Mouse (Mus musculus): ENCODE data around the gene Gprin1. TPM values are rescaled to one million over a fixed set of nuclear protein-coding genes. Genes with fewer than 3 reads are reported as not detected.

Gprin1 gene
- total and polyA plus RNA-seq, 2 experiments from 2014 or later, result 23.0 to 170 TPM

DNA sequence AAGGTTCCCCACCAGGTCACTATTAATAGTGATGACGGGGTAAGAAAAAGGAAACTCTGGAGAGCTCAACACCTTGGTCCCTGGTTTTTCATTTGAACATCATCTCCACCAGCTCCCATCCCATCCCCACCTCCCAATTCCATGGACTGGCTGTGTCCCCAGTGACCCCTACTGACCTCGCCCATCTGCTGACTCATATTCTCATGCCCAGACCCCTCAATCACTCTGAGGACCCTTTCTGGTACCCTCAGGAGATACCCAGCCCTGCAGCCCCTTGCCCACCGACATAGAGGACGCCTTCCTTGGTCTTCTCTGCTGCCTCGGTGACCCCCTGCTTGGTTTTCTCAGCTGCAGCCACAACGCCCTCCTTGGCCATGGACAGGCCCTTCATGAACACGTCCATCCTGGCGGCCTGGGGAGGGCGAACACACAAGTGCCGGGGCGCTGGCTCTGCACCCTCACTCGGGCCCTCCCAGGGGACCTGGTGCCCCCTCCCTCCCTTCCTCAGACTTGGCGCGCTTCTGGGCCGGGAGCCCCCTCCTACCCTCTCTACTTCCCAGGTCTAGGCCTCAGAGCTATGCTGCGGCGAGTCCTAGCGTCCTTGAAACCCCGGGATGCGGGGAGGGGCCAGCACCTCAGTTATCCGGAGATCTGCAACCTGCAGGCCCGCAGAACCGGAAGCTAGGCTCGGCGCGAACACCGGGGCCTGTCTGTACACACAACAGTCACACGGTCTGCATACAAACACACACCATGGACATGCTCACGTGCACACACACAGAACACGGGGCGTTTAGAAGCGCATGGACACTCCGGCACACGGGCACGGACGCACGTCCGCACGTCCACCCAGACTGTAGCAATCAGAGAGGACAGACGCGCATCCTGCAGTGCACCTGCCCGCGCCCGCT is 15.9 kb upstream of the Gprin1 start:
- WGBS, result 5% methylated on average over 42 of the region's 44 CpGs
- H3K9ac ChIP-seq (replicated peaks; ENCODE audit: low read length, poor library complexity, severe bottlenecking), result peak overlapping the region; percentile 83
- H3K4me2 ChIP-seq (ENCODE audit: low read depth, low read length, poor library complexity, severe bottlenecking), result peak overlapping the region; percentile 87
- no peaks in the 10 kb centered on the region; the same call in 1 of the 2 replicates for H3K27me3 ChIP-seq (ENCODE audit: insufficient read depth, low read length)
- ATAC-seq (ENCODE audit: low FRiP score) (peak; percentile 59), DNase-seq (ENCODE audit: low spot score) (peak; percentile 45)
- H3K27ac ChIP-seq (ENCODE audit: low read depth, low read length), result peak overlapping the region; percentile 82
- H3K4me1 ChIP-seq (ENCODE audit: insufficient read depth, low read length), result 0 out of 2 replicates have a peak, but pooled peaks cover 3% of the 10 kb centered on the region
- no peaks in the 10 kb centered on the region for H3K9me3 ChIP-seq (ENCODE audit: low read length)
- no peak for TF ChIP-seq CTCF (IDR thresholded peaks at IDR 0.05)
- peak overlapping the region; percentile 69 for H3K4me3 ChIP-seq (ENCODE audit: low read depth, low read length)
- peaks cover 7% of the 10 kb centered on the region; the same call in 1 of the 2 replicates for H3K36me3 ChIP-seq (ENCODE audit: insufficient read depth, low read length)

- Histone ChIP-seq H3K27ac (ENCODE audit: low read depth, low read length) (no peak overlapping the region), H3K4me3 (ENCODE audit: low read depth, low read length) (no peak overlapping the region), H3K4me2 (ENCODE audit: low read depth, low read length, poor library complexity, severe bottlenecking) (no peak overlapping the region), H3K36me3 (ENCODE audit: insufficient read depth, low read length) (peaks cover 7% of the 10 kb centered on the region; the same call in 1 of the 2 replicates), H3K4me1 (ENCODE audit: insufficient read depth, low read length) (peaks cover 17% of the 10 kb centered on the region; the same call in 1 of the 2 replicates), H3K27me3 (ENCODE audit: insufficient read depth, low read length) (no peaks in the 10 kb centered on the region; the same call in 1 of the 2 replicates), H3K9ac (replicated peaks; ENCODE audit: low read length, poor library complexity, severe bottlenecking) (no peak overlapping the region), H3K9me3 (ENCODE audit: low read length) (no peaks in the 10 kb centered on the region)
- DNase-seq (ENCODE audit: low spot score) (no peak), ATAC-seq (ENCODE audit: low FRiP score) (no peak)
- 75% methylated on average over 7 of the region's 7 CpGs for WGBS
- TF ChIP-seq CTCF (IDR thresholded peaks at IDR 0.05), result no peak
Measured at GRCm38 (mm10) chr13:54760906-54761305, 11.2 kb upstream of the Gprin1 start.

GRCm38 (mm10) chr13:54760164-54760795 is 10.6 kb upstream of the Gprin1 start:
- Histone ChIP-seq H3K27me3 (ENCODE audit: insufficient read depth, low read length) (no peaks in the 10 kb centered on the region; the same call in 1 of the 2 replicates), H3K4me3 (ENCODE audit: low read depth, low read length) (no peak overlapping the region), H3K4me1 (ENCODE audit: insufficient read depth, low read length) (peaks cover 20% of the 10 kb centered on the region; the same call in 1 of the 2 replicates), H3K4me2 (ENCODE audit: low read depth, low read length, poor library complexity, severe bottlenecking) (no peak overlapping the region), H3K9ac (replicated peaks; ENCODE audit: low read length, poor library complexity, severe bottlenecking) (no peak overlapping the region), H3K27ac (ENCODE audit: low read depth, low read length) (peak overlapping the region; percentile 18; the same call in 1 of the 2 replicates), H3K36me3 (ENCODE audit: insufficient read depth, low read length) (peaks cover 7% of the 10 kb centered on the region; the same call in 1 of the 2 replicates), H3K9me3 (ENCODE audit: low read length) (no peaks in the 10 kb centered on the region)
- TF ChIP-seq CTCF (IDR thresholded peaks at IDR 0.05), result no peak
- no peak for ATAC-seq (ENCODE audit: low FRiP score)
- peak; percentile 64 for DNase-seq (ENCODE audit: low spot score)
- WGBS, result 58% methylated on average over 8 of the region's 8 CpGs

DNA sequence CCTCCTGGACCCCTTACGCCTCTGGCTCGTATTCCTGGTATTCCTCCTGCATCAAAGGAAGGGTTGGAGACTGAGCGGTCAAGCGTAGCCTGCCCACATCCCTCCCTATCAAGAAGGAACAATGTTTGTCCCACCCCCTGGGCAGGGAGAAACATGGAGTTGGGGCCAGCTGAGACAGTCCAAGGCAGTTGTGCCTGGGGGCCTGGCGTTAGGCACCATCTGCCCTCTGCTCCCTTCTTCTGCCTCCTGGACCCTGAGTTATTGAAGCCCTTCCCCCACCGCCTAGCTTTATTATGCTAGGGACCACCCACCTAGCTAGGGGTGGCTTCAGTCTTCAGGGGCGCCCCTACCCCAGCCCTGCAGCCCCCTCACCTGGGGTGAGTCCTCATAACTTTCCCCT is 9.8 kb upstream of the Gprin1 start:
- 12% methylated on average over 7 of the region's 7 CpGs for WGBS
- TF ChIP-seq CTCF (IDR thresholded peaks at IDR 0.05), result no peak
- peak overlapping the region; percentile 62 for H3K4me2 ChIP-seq (ENCODE audit: low read depth, low read length, poor library complexity, severe bottlenecking)
- peaks cover 7% of the 10 kb centered on the region; the same call in 1 of the 2 replicates for H3K36me3 ChIP-seq (ENCODE audit: insufficient read depth, low read length)
- peak overlapping the region; percentile 48; the same call in 1 of the 2 replicates for H3K9ac ChIP-seq (replicated peaks; ENCODE audit: low read length, poor library complexity, severe bottlenecking)
- no peak for DNase-seq (ENCODE audit: low spot score)
- ATAC-seq (ENCODE audit: low FRiP score), result no peak
- no peaks in the 10 kb centered on the region for H3K9me3 ChIP-seq (ENCODE audit: low read length)
- H3K27me3 ChIP-seq (ENCODE audit: insufficient read depth, low read length), result no peaks in the 10 kb centered on the region; the same call in 1 of the 2 replicates
- H3K4me1 ChIP-seq (ENCODE audit: insufficient read depth, low read length), result peaks cover 26% of the 10 kb centered on the region; the same call in 1 of the 2 replicates
- H3K27ac ChIP-seq (ENCODE audit: low read depth, low read length), result peak overlapping the region; percentile 32; the same call in 1 of the 2 replicates
- peak overlapping the region; percentile 34; the same call in 1 of the 2 replicates for H3K4me3 ChIP-seq (ENCODE audit: low read depth, low read length)

- peak overlapping the region; percentile 48 for H3K9ac ChIP-seq (replicated peaks; ENCODE audit: low read length, poor library complexity, severe bottlenecking)
- peaks cover 27% of the 10 kb centered on the region; the same call in 1 of the 2 replicates for H3K4me1 ChIP-seq (ENCODE audit: insufficient read depth, low read length)
- H3K27me3 ChIP-seq (ENCODE audit: insufficient read depth, low read length), result no peaks in the 10 kb centered on the region
- TF ChIP-seq CTCF (IDR thresholded peaks at IDR 0.05), result no peak
- H3K9me3 ChIP-seq (ENCODE audit: low read length), result no peaks in the 10 kb centered on the region
- H3K27ac ChIP-seq (ENCODE audit: low read depth, low read length), result peak overlapping the region; percentile 55
- peak overlapping the region; percentile 62 for H3K4me2 ChIP-seq (ENCODE audit: low read depth, low read length, poor library complexity, severe bottlenecking)
- DNase-seq (ENCODE audit: low spot score) (no peak), ATAC-seq (ENCODE audit: low FRiP score) (peak; percentile 15)
- H3K4me3 ChIP-seq (ENCODE audit: low read depth, low read length), result peak overlapping the region; percentile 34
- 0% methylated on average over 29 of the region's 29 CpGs for WGBS
- H3K36me3 ChIP-seq (ENCODE audit: insufficient read depth, low read length), result peaks cover 4% of the 10 kb centered on the region; the same call in 1 of the 2 replicates
Measured at GRCm38 (mm10) chr13:54758756-54759470, 9.2 kb upstream of the Gprin1 start.

Data from midbrain, postnatal 0 days (tissue).